Mouse (Mus musculus) heart, postnatal 0 days (tissue): ENCODE data around the gene Hnrnpab. TPM values are rescaled to one million over a fixed set of nuclear protein-coding genes. Genes with fewer than 3 reads are reported as not detected.

Experiments
- ATAC-seq: fragments of 200-750 bp; cut with Nextera tagmentation; 2 replicates; pipeline ENCODE4 v1.8.0; 2017; ENCODE audit warnings: low read depth, moderate number of reproducible peaks, moderate library complexity; ENCODE audit not compliant: insufficient read depth
- DNase-seq: peaks from one replicate; pipeline ENCODE4 v3.0.0-alpha.2; 2016; ENCODE audit warnings: low spot score
- H3K27ac ChIP-seq: fragments of 300-500 bp; sonication (generic); 2 replicates; pipeline ENCODE4 v1.5.1; 2014; ENCODE audit warnings: low read depth, mild to moderate bottlenecking
- H3K27me3 ChIP-seq: fragments of 300-500 bp; sonication (generic); 2 replicates; pipeline ENCODE4 v1.6.1; 2014; ENCODE audit warnings: low read length, mixed read lengths; ENCODE audit not compliant: control insufficient read depth, insufficient read depth
- H3K36me3 ChIP-seq: fragments of 300-500 bp; sonication (generic); replicated peaks from 2 replicates; pipeline ENCODE4 v1.6.1; 2014; ENCODE audit warnings: low read length, mixed read lengths; ENCODE audit not compliant: control insufficient read depth, insufficient read depth
- H3K4me1 ChIP-seq: fragments of 300-500 bp; sonication (generic); 2 replicates; pipeline ENCODE4 v1.6.1; 2014; ENCODE audit warnings: antibody characterized with exemption; ENCODE audit not compliant: control insufficient read depth, insufficient read depth
- H3K4me2 ChIP-seq: fragments of 300-500 bp; sonication (generic); 2 replicates; pipeline ENCODE4 v1.6.1; 2014; ENCODE audit warnings: low read depth, mild to moderate bottlenecking, low read length, moderate library complexity
- H3K4me3 ChIP-seq: fragments of 300-500 bp; sonication (generic); 2 replicates; pipeline ENCODE4 v1.5.1; 2014; ENCODE audit warnings: low read depth, low read length
- H3K9ac ChIP-seq: fragments of 300-500 bp; sonication (generic); replicated peaks from 2 replicates; pipeline ENCODE4 v1.6.1; 2014; ENCODE audit warnings: low read depth, low read length, mixed read lengths
- H3K9me3 ChIP-seq: fragments of 300-500 bp; sonication (generic); replicated peaks from 2 replicates; pipeline ENCODE4 v1.6.1; 2016; ENCODE audit warnings: low read length; ENCODE audit not compliant: control insufficient read depth
- CTCF ChIP-seq: IDR thresholded peaks from 2 replicates; pipeline ENCODE4 v1.5.1; 2016; ENCODE audit warnings: antibody characterized with exemption, control low read depth, low read depth
- EP300 ChIP-seq: IDR thresholded peaks from 2 replicates; pipeline ENCODE4 v1.6.1; 2016; ENCODE audit warnings: antibody characterized with exemption, low read depth
- whole genome bisulfite sequencing: fragments of 180-500 bp; shearing (Covaris S2); extraction: QIAGEN DNeasy Blood & Tissue Kit; methylation state at CpG from one replicate; pipeline ENCODE4 v1.1.7; 2014; 5-methylcytosine and 5-hydroxymethylcytosine counted together
- polyA plus RNA-seq: library from polyadenylated mRNA; unstranded; fragments of >200 nt; fragmentation: Nextera tagmentation; extraction: Ambion mirVana; gene quantifications from 2 replicates; pipeline ENCODE4 v1.2.1, GENCODE M21; 2015
- total RNA-seq: library from RNA; depleted of rRNA; stranded (reverse); fragments of >200 nt; gene quantifications from 2 replicates; pipeline ENCODE4 v1.2.3, GENCODE M21; 2014; ENCODE audit warnings: low replicate concordance

Hnrnpab gene
- total and polyA plus RNA-seq, 2 experiments from 2014 or later: 136 to 159 TPM

GRCm38 (mm10) chr11:51638497-51638896 lies 31.9 kb upstream of the Hnrnpab start:
- H3K4me1 ChIP-seq: peaks cover 21% of the 10 kb centered on the region
- no peak overlapping the region for H3K4me3 ChIP-seq
- no peak for TF ChIP-seq CTCF
- TF ChIP-seq EP300: no peak
- no peaks in the 10 kb centered on the region for H3K27me3 ChIP-seq
- peaks cover 3% of the 10 kb centered on the region; the same call in 1 of the 2 replicates for H3K36me3 ChIP-seq
- no peak for DNase-seq
- peak overlapping the region; percentile 77 for H3K27ac ChIP-seq
- 62% methylated on average over 5 of the region's 5 CpGs for WGBS
- H3K9ac ChIP-seq: no peak overlapping the region
- ATAC-seq: no peak
- H3K9me3 ChIP-seq: no peaks in the 10 kb centered on the region
- H3K4me2 ChIP-seq: peak overlapping the region; percentile 48

- Histone ChIP-seq H3K27me3 (no peaks in the 10 kb centered on the region), H3K4me1 (peaks cover 18% of the 10 kb centered on the region), H3K4me2 (peak overlapping the region; percentile 48), H3K36me3 (no peaks in the 10 kb centered on the region), H3K4me3 (no peak overlapping the region; the same call in 1 of the 2 replicates), H3K27ac (peak overlapping the region; percentile 77), H3K9me3 (no peaks in the 10 kb centered on the region), H3K9ac (no peak overlapping the region)
- ATAC-seq (no peak), DNase-seq (no peak)
- TF ChIP-seq EP300 (no peak), CTCF (no peak)
- 6% methylated on average over 17 of the region's 17 CpGs for WGBS
Measured at GRCm38 (mm10) chr11:51637971-51638414, 31.3 kb upstream of the Hnrnpab start.

GRCm38 (mm10) chr11:51636323-51636684 lies 29.7 kb upstream of the Hnrnpab start:
- Histone ChIP-seq H3K36me3 (no peaks in the 10 kb centered on the region), H3K4me3 (peak overlapping the region; percentile 67), H3K27me3 (no peaks in the 10 kb centered on the region), H3K4me1 (peaks cover 25% of the 10 kb centered on the region), H3K4me2 (peak overlapping the region; percentile 65), H3K9me3 (no peaks in the 10 kb centered on the region), H3K9ac (peak overlapping the region; percentile 62), H3K27ac (peak overlapping the region; percentile 81)
- DNase-seq (peak; percentile 69), ATAC-seq (peak; percentile 63)
- WGBS: 4% methylated on average over 6 of the region's 6 CpGs
- TF ChIP-seq EP300 (no peak), CTCF (peak; percentile 43)

GRCm38 (mm10) chr11:51635525-51636322 lies 29.1 kb upstream of the Hnrnpab start, which contains the start of gene Rmnd5b:
TSS of gene Rmnd5b (minus strand) at chr11:51635896.
- Histone ChIP-seq H3K9ac (peak within 1 kb of the TSS; percentile 62), H3K4me1 (peaks cover 25% of the 10 kb centered on the region), H3K27ac (peak within 1 kb of the TSS; percentile 81), H3K27me3 (no peaks in the 10 kb centered on the region), H3K36me3 (no peaks in the 10 kb centered on the region), H3K4me3 (peak within 1 kb of the TSS; percentile 67), H3K9me3 (no peaks in the 10 kb centered on the region), H3K4me2 (peak within 1 kb of the TSS; percentile 65)
- DNase-seq: peak; percentile 87
- WGBS: under 1% methylated on average over 60 of the region's 61 CpGs
- TF ChIP-seq CTCF: 0 out of 2 replicates have a peak, but pooled peaks have one; percentile 2
- peak; percentile 50; the same call in 1 of the 2 replicates for TF ChIP-seq EP300
- ATAC-seq: peak; percentile 87

GRCm38 (mm10) chr11:51635127-51635524 lies 28.5 kb upstream of the Hnrnpab start:
- Histone ChIP-seq H3K4me3 (peak overlapping the region; percentile 67), H3K4me1 (peaks cover 25% of the 10 kb centered on the region), H3K27me3 (no peaks in the 10 kb centered on the region), H3K4me2 (peak overlapping the region; percentile 65), H3K36me3 (no peaks in the 10 kb centered on the region), H3K9me3 (no peaks in the 10 kb centered on the region), H3K9ac (peak overlapping the region; percentile 62), H3K27ac (peak overlapping the region; percentile 81)
- ATAC-seq (no peak), DNase-seq (no peak)
- WGBS: 6% methylated on average over 6 of the region's 6 CpGs
- TF ChIP-seq EP300: no peak
- no peak for TF ChIP-seq CTCF
